Mouse (Mus musculus): ENCODE measurements around the gene 6430571L13Rik. TPM values are rescaled to one million over a fixed set of nuclear protein-coding genes. Genes with fewer than 3 reads are reported as not detected.

Gene 6430571L13Rik
- polyA plus RNA-seq, 1 experiment from 2014 or later = 0.18 TPM

GRCm38 (mm10) chr9:107298059-107298780 lies 42.2 kb upstream of the 6430571L13Rik start:
- peak overlapping the region; percentile 73 for H3K9ac ChIP-seq (ENCODE audit: low read depth, low read length)
- peak overlapping the region; percentile 95 for H3K4me2 ChIP-seq (ENCODE audit: low read depth, low read length)
- WGBS (ENCODE audit: insufficient replicate concordance) = 64% methylated on average over 8 of the region's 8 CpGs
- no peaks in the 10 kb centered on the region; the same call in 1 of the 2 replicates for H3K27me3 ChIP-seq (ENCODE audit: control insufficient read depth, insufficient read depth, low read depth, low read length)
- no peaks in the 10 kb centered on the region for H3K9me3 ChIP-seq (replicated peaks; ENCODE audit: control insufficient read depth, low read length)
- peaks cover 11% of the 10 kb centered on the region for H3K36me3 ChIP-seq (ENCODE audit: control insufficient read depth, insufficient read depth)
- peak overlapping the region; percentile 70 for H3K4me3 ChIP-seq (ENCODE audit: low read depth, low read length)
- peaks cover 43% of the 10 kb centered on the region for H3K4me1 ChIP-seq (ENCODE audit: control insufficient read depth, low read depth, low read length)
- H3K27ac ChIP-seq (ENCODE audit: low read length) = peak overlapping the region; percentile 58
- ATAC-seq (ENCODE audit: low read depth) = peak; percentile 14; the same call in 1 of the 2 replicates

DNA sequence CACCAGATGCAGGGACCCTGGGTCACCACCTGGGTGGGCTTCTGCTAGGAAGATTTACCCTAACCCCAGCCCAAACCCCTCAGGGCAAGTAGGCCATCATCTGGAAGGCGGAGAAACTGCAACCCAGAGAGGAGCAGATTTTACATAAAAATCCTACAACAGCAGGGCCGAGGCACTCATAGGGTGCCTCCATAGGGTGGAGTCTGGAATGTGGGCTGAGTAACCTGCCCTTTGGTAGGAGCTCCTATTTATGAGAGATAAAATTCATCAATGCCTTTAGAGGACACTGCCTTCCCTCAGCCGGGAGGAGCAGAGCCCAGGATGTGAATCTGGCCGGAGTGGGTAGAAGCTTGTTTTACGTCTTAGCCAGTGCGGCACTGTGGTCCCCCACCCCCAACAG lies 41.5 kb upstream of the 6430571L13Rik start:
- H3K4me1 ChIP-seq (ENCODE audit: control insufficient read depth, low read depth, low read length) = peaks cover 49% of the 10 kb centered on the region
- peak overlapping the region; percentile 70 for H3K4me3 ChIP-seq (ENCODE audit: low read depth, low read length)
- H3K27ac ChIP-seq (ENCODE audit: low read length) = peak overlapping the region; percentile 21
- H3K36me3 ChIP-seq (ENCODE audit: control insufficient read depth, insufficient read depth) = peaks cover 11% of the 10 kb centered on the region
- H3K4me2 ChIP-seq (ENCODE audit: low read depth, low read length) = peak overlapping the region; percentile 95
- no peak overlapping the region for H3K9ac ChIP-seq (ENCODE audit: low read depth, low read length)
- 70% methylated on average over 6 of the region's 6 CpGs for WGBS (ENCODE audit: insufficient replicate concordance)
- H3K27me3 ChIP-seq (ENCODE audit: control insufficient read depth, insufficient read depth, low read depth, low read length) = no peaks in the 10 kb centered on the region
- no peak for ATAC-seq (ENCODE audit: low read depth)
- H3K9me3 ChIP-seq (replicated peaks; ENCODE audit: control insufficient read depth, low read length) = no peaks in the 10 kb centered on the region

DNA sequence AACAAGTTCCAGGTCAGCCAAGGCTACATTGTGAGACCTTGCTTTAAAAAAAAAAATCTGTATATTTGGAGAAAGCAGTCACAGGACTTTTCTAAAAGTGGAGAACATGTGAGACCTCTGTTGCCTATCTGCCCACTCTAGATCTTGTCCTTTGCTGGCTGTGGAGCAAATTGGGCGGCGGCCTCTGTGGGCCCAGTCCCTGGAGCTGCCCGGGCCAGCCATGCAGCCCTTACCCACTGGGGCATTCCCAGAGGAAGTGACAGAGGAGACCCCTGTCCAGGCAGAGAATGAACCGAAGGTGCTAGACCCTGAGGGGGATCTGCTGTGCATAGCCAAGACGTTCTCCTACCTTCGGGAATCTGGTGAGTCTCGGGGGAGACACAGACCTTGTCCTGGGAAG lies 40.6 kb upstream of the 6430571L13Rik start:
- no peak for ATAC-seq (ENCODE audit: low read depth)
- Histone ChIP-seq H3K4me2 (ENCODE audit: low read depth, low read length) (no peak overlapping the region), H3K9me3 (replicated peaks; ENCODE audit: control insufficient read depth, low read length) (no peaks in the 10 kb centered on the region), H3K9ac (ENCODE audit: low read depth, low read length) (no peak overlapping the region), H3K36me3 (ENCODE audit: control insufficient read depth, insufficient read depth) (peaks cover 11% of the 10 kb centered on the region), H3K4me3 (ENCODE audit: low read depth, low read length) (no peak overlapping the region), H3K27me3 (ENCODE audit: control insufficient read depth, insufficient read depth, low read depth, low read length) (no peaks in the 10 kb centered on the region), H3K4me1 (ENCODE audit: control insufficient read depth, low read depth, low read length) (peaks cover 58% of the 10 kb centered on the region), H3K27ac (ENCODE audit: low read length) (no peak overlapping the region)
- whole genome bisulfite sequencing (ENCODE audit: insufficient replicate concordance) = 84% methylated on average over 7 of the region's 7 CpGs

DNA sequence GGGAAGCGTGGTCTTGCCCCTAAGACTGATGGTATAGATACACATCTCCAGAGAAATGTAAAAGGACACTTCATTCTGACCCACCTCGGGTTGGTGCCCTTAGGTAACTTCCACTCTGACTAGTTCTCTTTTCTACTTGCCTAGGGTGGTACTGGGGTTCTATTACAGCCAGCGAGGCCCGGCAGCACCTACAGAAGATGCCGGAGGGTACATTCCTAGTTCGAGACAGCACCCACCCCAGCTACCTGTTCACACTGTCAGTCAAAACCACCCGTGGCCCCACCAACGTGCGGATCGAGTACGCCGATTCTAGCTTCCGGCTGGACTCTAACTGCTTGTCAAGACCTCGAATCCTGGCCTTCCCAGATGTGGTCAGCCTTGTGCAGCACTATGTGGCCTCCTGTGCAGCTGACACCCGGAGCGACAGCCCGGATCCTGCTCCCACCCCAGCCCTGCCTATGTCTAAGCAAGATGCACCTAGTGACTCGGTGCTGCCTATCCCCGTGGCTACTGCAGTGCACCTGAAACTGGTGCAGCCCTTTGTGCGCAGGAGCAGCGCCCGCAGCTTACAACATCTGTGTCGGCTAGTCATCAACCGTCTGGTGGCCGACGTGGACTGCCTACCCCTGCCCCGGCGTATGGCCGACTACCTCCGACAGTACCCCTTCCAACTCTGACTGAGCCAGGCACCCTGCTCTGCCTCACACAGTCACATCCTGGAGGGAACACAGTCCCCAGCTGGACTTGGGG lies 40.0 kb upstream of the 6430571L13Rik start:
- WGBS (ENCODE audit: insufficient replicate concordance) = 82% methylated on average over 30 of the region's 30 CpGs
- Histone ChIP-seq H3K4me2 (ENCODE audit: low read depth, low read length) (no peak overlapping the region), H3K9ac (ENCODE audit: low read depth, low read length) (no peak overlapping the region), H3K9me3 (replicated peaks; ENCODE audit: control insufficient read depth, low read length) (no peaks in the 10 kb centered on the region), H3K4me3 (ENCODE audit: low read depth, low read length) (no peak overlapping the region), H3K27ac (ENCODE audit: low read length) (no peak overlapping the region), H3K4me1 (ENCODE audit: control insufficient read depth, low read depth, low read length) (peaks cover 62% of the 10 kb centered on the region), H3K36me3 (ENCODE audit: control insufficient read depth, insufficient read depth) (peaks cover 11% of the 10 kb centered on the region), H3K27me3 (ENCODE audit: control insufficient read depth, insufficient read depth, low read depth, low read length) (no peaks in the 10 kb centered on the region)
- ATAC-seq (ENCODE audit: low read depth) = no peak

DNA sequence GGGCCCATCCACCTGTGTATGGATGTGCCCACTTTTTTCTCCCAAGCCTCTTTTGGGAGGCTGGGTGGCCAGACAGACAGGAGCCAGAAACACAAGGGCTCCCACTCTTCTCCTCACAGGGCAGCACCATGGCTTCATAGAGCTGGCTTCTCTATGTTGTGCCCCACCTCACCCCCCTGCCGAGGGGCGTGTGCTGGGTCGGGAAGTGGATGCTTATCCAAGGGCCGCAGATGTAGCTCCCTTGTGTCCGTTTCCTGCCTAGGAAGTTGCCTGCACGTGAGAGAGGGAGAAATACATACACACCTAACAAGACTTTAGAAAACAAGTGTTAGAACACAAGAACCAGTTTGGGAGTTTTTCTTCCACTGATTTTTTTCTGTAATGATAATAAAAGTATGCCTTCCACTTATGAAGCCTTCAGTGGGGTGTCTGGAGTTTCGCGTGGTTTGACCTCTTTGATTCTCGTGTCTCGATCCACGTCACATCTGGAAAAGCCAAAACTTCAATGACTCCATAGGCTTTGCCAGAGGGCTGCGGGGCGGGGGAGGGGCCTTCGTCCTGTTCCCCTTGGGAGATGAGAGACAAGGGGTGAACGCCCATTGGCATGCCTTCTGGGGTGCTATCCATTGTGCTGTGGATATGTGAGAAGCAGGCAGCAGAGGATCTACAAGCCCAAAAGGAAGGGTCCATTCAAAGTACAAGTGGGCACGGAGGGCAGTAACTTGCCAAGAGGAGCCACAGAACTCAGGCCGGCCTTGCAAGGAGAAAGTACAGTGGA lies 38.7 kb upstream of the 6430571L13Rik start:
- Histone ChIP-seq H3K9ac (ENCODE audit: low read depth, low read length) (no peak overlapping the region), H3K36me3 (ENCODE audit: control insufficient read depth, insufficient read depth) (peaks cover 11% of the 10 kb centered on the region), H3K27me3 (ENCODE audit: control insufficient read depth, insufficient read depth, low read depth, low read length) (no peaks in the 10 kb centered on the region), H3K9me3 (replicated peaks; ENCODE audit: control insufficient read depth, low read length) (no peaks in the 10 kb centered on the region), H3K27ac (ENCODE audit: low read length) (no peak overlapping the region), H3K4me2 (ENCODE audit: low read depth, low read length) (no peak overlapping the region), H3K4me1 (ENCODE audit: control insufficient read depth, low read depth, low read length) (peaks cover 59% of the 10 kb centered on the region), H3K4me3 (ENCODE audit: low read depth, low read length) (no peak overlapping the region)
- 63% methylated on average over 17 of the region's 17 CpGs for WGBS (ENCODE audit: insufficient replicate concordance)
- ATAC-seq (ENCODE audit: low read depth) = no peak

- Histone ChIP-seq H3K27ac (ENCODE audit: low read length) (no peak overlapping the region), H3K36me3 (ENCODE audit: control insufficient read depth, insufficient read depth) (peaks cover 11% of the 10 kb centered on the region), H3K27me3 (ENCODE audit: control insufficient read depth, insufficient read depth, low read depth, low read length) (no peaks in the 10 kb centered on the region), H3K9me3 (replicated peaks; ENCODE audit: control insufficient read depth, low read length) (no peaks in the 10 kb centered on the region), H3K4me1 (ENCODE audit: control insufficient read depth, low read depth, low read length) (peaks cover 62% of the 10 kb centered on the region), H3K4me2 (ENCODE audit: low read depth, low read length) (no peak overlapping the region), H3K4me3 (ENCODE audit: low read depth, low read length) (no peak overlapping the region), H3K9ac (ENCODE audit: low read depth, low read length) (no peak overlapping the region)
- WGBS (ENCODE audit: insufficient replicate concordance) = 66% methylated on average over 7 of the region's 7 CpGs
- no peak for ATAC-seq (ENCODE audit: low read depth)
These were observed 37.8 kb upstream of the 6430571L13Rik start for GRCm38 (mm10) chr9:107302592-107302991.

GRCm38 (mm10) chr9:107303121-107303820 lies 37.1 kb upstream of the 6430571L13Rik start:
- no peak overlapping the region for H3K27ac ChIP-seq (ENCODE audit: low read length)
- H3K4me2 ChIP-seq (ENCODE audit: low read depth, low read length) = no peak overlapping the region
- no peak for ATAC-seq (ENCODE audit: low read depth)
- no peaks in the 10 kb centered on the region for H3K9me3 ChIP-seq (replicated peaks; ENCODE audit: control insufficient read depth, low read length)
- no peak overlapping the region for H3K9ac ChIP-seq (ENCODE audit: low read depth, low read length)
- peaks cover 62% of the 10 kb centered on the region for H3K4me1 ChIP-seq (ENCODE audit: control insufficient read depth, low read depth, low read length)
- H3K36me3 ChIP-seq (ENCODE audit: control insufficient read depth, insufficient read depth) = peaks cover 11% of the 10 kb centered on the region
- H3K27me3 ChIP-seq (ENCODE audit: control insufficient read depth, insufficient read depth, low read depth, low read length) = no peaks in the 10 kb centered on the region
- 74% methylated on average over 9 of the region's 9 CpGs for WGBS (ENCODE audit: insufficient replicate concordance)
- H3K4me3 ChIP-seq (ENCODE audit: low read depth, low read length) = no peak overlapping the region

- peaks cover 60% of the 10 kb centered on the region for H3K4me1 ChIP-seq (ENCODE audit: control insufficient read depth, low read depth, low read length)
- no peak overlapping the region for H3K27ac ChIP-seq (ENCODE audit: low read length)
These were observed 36.5 kb upstream of the 6430571L13Rik start for GRCm38 (mm10) chr9:107303900-107304299.

More at GRCm38 (mm10) chr9:107303900-107304299, 36.5 kb upstream of the 6430571L13Rik start:
- no peak for ATAC-seq (ENCODE audit: low read depth)
- H3K9me3 ChIP-seq (replicated peaks; ENCODE audit: control insufficient read depth, low read length) = no peaks in the 10 kb centered on the region
- no peaks in the 10 kb centered on the region for H3K27me3 ChIP-seq (ENCODE audit: control insufficient read depth, insufficient read depth, low read depth, low read length)
- H3K4me2 ChIP-seq (ENCODE audit: low read depth, low read length) = peak overlapping the region; percentile 14; the same call in 1 of the 2 replicates
- H3K9ac ChIP-seq (ENCODE audit: low read depth, low read length) = no peak overlapping the region
- peaks cover 11% of the 10 kb centered on the region for H3K36me3 ChIP-seq (ENCODE audit: control insufficient read depth, insufficient read depth)
- 63% methylated on average over 5 of the region's 5 CpGs for WGBS (ENCODE audit: insufficient replicate concordance)
- no peak overlapping the region for H3K4me3 ChIP-seq (ENCODE audit: low read depth, low read length)
